ENCODE assay signal across 16 mouse cellular contexts in the genomic region with DNA sequence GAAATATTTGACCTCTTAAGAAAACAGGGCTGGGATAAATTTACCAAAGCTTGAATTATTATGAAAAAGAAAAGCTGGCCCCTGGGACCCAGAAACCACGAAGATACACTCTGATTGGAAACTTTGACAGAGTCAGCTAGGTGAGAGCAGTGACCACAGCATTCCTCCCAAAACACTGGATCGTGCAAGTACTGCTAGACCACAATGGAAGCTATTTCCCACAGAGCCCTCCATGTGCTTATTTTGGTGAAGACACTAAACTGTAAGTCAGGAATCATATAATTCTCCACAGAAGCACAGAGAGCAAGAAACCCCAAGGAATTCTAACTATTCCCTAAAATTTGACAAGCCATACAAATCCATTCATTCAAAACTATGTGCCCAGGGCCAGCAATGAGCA.
"Had no signal": no experiment of that assay in that cellular context is flagged by ENCODE, and none has a peak within 500 bp of the region (broad histone marks: within the 10 kb centered on the region; RNA-seq: fewer than 3 reads in every experiment).

No protein-coding gene starts in this region.

- H3K4me1 ChIP-seq: neural tube, embryonic 13.5 days; neural tube, embryonic 15.5 days; stomach, embryonic 15.5 days had no signal

- DNase-seq: retina, postnatal 1 day; right cerebral cortex, adult 18-20 months; right cerebral cortex, postnatal 14 days; right cerebral cortex, postnatal 25 days; right cerebral cortex, postnatal 4 days; spleen, adult 18-20 months; thymus, adult 18-20 months; thymus, adult 2 months; thymus, postnatal 14 days; thymus, postnatal 25 days; thymus, postnatal 36 days; thymus, postnatal 4 days had no signal

- H3K27me3 ChIP-seq: neural tube, embryonic 13.5 days; neural tube, embryonic 15.5 days; stomach, embryonic 15.5 days had no signal

- H3K36me3 ChIP-seq: neural tube, embryonic 13.5 days; neural tube, embryonic 15.5 days; stomach, embryonic 15.5 days had no signal

- H3K4me2 ChIP-seq: neural tube, embryonic 13.5 days; neural tube, embryonic 15.5 days; stomach, embryonic 15.5 days had no signal

- H3K9me3 ChIP-seq: neural tube, embryonic 13.5 days; neural tube, embryonic 15.5 days; stomach, embryonic 15.5 days had no signal

- H3K9ac ChIP-seq: neural tube, embryonic 13.5 days; neural tube, embryonic 15.5 days; stomach, embryonic 15.5 days had no signal

- H3K4me3 ChIP-seq: neural tube, embryonic 13.5 days; neural tube, embryonic 15.5 days; stomach, embryonic 15.5 days had no signal

- H3K27ac ChIP-seq: neural tube, embryonic 13.5 days; neural tube, embryonic 15.5 days; stomach, embryonic 15.5 days; stomach, postnatal 0 days had no signal
